Mouse (Mus musculus): ENCODE results near the gene Dsp. TPM values are rescaled to one million over a fixed set of nuclear protein-coding genes. Genes with fewer than 3 reads are reported as not detected.

Dsp gene
- polyA plus RNA-seq, 1 experiment from 2014 or later: 40.0 TPM

GRCm38 (mm10) chr13:38235370-38235769 is 84.3 kb downstream of the Dsp start:
- H3K4me2 ChIP-seq (ENCODE audit: low read depth, low read length): no peak overlapping the region
- peaks cover 3% of the 10 kb centered on the region; the same call in 1 of the 2 replicates for H3K9me3 ChIP-seq (replicated peaks; ENCODE audit: control insufficient read depth, low read length)
- no peak overlapping the region for H3K4me3 ChIP-seq (ENCODE audit: low read length)
- ATAC-seq (replicated peaks; ENCODE audit: extremely low read depth, insufficient read depth, low FRiP score): no peak
- H3K36me3 ChIP-seq (ENCODE audit: control insufficient read depth, insufficient read depth): no peaks in the 10 kb centered on the region
- H3K27me3 ChIP-seq (ENCODE audit: control insufficient read depth, insufficient read depth, low read length): no peaks in the 10 kb centered on the region
- H3K4me1 ChIP-seq (ENCODE audit: control insufficient read depth, insufficient read depth, low read length): no peaks in the 10 kb centered on the region
- no peak overlapping the region for H3K9ac ChIP-seq (ENCODE audit: low read length)
- 66% methylated on average over 3 of the region's 3 CpGs for WGBS
- H3K27ac ChIP-seq (ENCODE audit: low read length): no peak overlapping the region

DNA sequence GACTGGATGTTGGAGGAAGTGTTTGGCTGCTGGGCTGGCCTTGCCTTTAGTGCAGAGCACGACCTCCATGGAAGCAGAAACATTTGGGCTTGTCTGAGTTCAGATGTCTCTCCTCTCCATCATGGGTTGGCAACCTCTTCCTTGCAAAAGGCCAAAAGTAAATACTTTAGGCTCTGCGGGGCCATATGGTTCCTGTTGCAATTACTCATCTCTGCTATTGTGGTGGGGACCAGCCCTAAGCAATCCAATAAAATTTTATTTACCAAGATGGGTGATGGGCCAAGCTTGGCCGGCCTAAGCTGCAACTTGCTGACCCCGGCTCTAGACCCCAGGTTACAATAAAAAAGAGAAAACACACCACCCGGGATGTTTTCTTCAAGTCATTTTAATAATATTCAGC is 97.1 kb downstream of the Dsp start:
- Histone ChIP-seq H3K9me3 (replicated peaks; ENCODE audit: control insufficient read depth, low read length) (no peaks in the 10 kb centered on the region), H3K27me3 (ENCODE audit: control insufficient read depth, insufficient read depth, low read length) (no peaks in the 10 kb centered on the region)
- WGBS: 73% methylated on average over 5 of the region's 5 CpGs

More for the DNA sequence above, 97.1 kb downstream of the Dsp start:
- H3K9ac ChIP-seq (ENCODE audit: low read length): no peak overlapping the region
- ATAC-seq (replicated peaks; ENCODE audit: extremely low read depth, insufficient read depth, low FRiP score): no peak
- H3K4me3 ChIP-seq (ENCODE audit: low read length): no peak overlapping the region
- no peak overlapping the region for H3K4me2 ChIP-seq (ENCODE audit: low read depth, low read length)
- no peaks in the 10 kb centered on the region for H3K36me3 ChIP-seq (ENCODE audit: control insufficient read depth, insufficient read depth)
- no peak overlapping the region for H3K27ac ChIP-seq (ENCODE audit: low read length)
- 0 out of 2 replicates have a peak, but pooled peaks cover 2% of the 10 kb centered on the region for H3K4me1 ChIP-seq (ENCODE audit: control insufficient read depth, insufficient read depth, low read length)

Other genes with a start within 250 kb of the Dsp start
- gene Ssr1, start 157.1 kb upstream of the Dsp start, polyA plus RNA-seq (2015; fragmentation: Nextera tagmentation; extraction: Ambion mirVana): 80.0 and 81.2 TPM in 2 replicates
- gene Riok1, start 114.3 kb upstream of the Dsp start, polyA plus RNA-seq (2015; fragmentation: Nextera tagmentation; extraction: Ambion mirVana): 30.3 and 36.0 TPM in 2 replicates
- 0.97 and 1.2 TPM in 2 replicates for gene Cage1, start 114.2 kb upstream of the Dsp start, polyA plus RNA-seq (2015; fragmentation: Nextera tagmentation; extraction: Ambion mirVana)
- 23.4 and 25.2 TPM in 2 replicates for gene Snrnp48, start 53.6 kb downstream of the Dsp start, polyA plus RNA-seq (2015; fragmentation: Nextera tagmentation; extraction: Ambion mirVana)
- gene Bmp6, start 193.8 kb downstream of the Dsp start, polyA plus RNA-seq (2015; fragmentation: Nextera tagmentation; extraction: Ambion mirVana): 2.5 TPM in 2 replicates